Mouse (Mus musculus) naive thymus-derived CD4-positive, alpha-beta T cell, adult 2 months (primary cell): ENCODE measurements around the gene Glt1d1.

ENCODE experiments used
- DNase-seq: peaks from one replicate; pipeline ENCODE4 v3.0.0-alpha.2; 2011; ENCODE audit warnings: low read depth

The Glt1d1 gene

GRCm38 (mm10) chr5:127632167-127633145 is at the start of gene Glt1d1, which contains the start of gene Slc15a4:
TSS of gene Glt1d1 (plus strand) at chr5:127632262.
TSS of gene Slc15a4 (minus strand) at chr5:127632897.
- no peak for DNase-seq

GRCm38 (mm10) chr5:127583658-127584057 is 48.4 kb upstream of the Glt1d1 start:
- DNase-seq = no peak

- no peak for DNase-seq
Measured at GRCm38 (mm10) chr5:127587854-127588253, 44.2 kb upstream of the Glt1d1 start.

GRCm38 (mm10) chr5:127592406-127592805 is 39.7 kb upstream of the Glt1d1 start:
- DNase-seq = no peak

- DNase-seq = no peak
Measured at GRCm38 (mm10) chr5:127592854-127593253, 39.2 kb upstream of the Glt1d1 start.

- no peak for DNase-seq
Measured at GRCm38 (mm10) chr5:127595676-127596075, 36.4 kb upstream of the Glt1d1 start.

GRCm38 (mm10) chr5:127596862-127597261 is 35.2 kb upstream of the Glt1d1 start:
- DNase-seq = no peak

GRCm38 (mm10) chr5:127602996-127603395 is 29.1 kb upstream of the Glt1d1 start:
- no peak for DNase-seq

- DNase-seq = no peak
Measured at GRCm38 (mm10) chr5:127607507-127607906, 24.6 kb upstream of the Glt1d1 start.

- no peak for DNase-seq
Measured at GRCm38 (mm10) chr5:127609191-127609714, 22.8 kb upstream of the Glt1d1 start.

- DNase-seq = no peak
Measured at GRCm38 (mm10) chr5:127610787-127611509, 21.1 kb upstream of the Glt1d1 start.

- no peak for DNase-seq
Measured at GRCm38 (mm10) chr5:127611881-127612280, 20.2 kb upstream of the Glt1d1 start.

- no peak for DNase-seq
Measured at GRCm38 (mm10) chr5:127612397-127612796, 19.7 kb upstream of the Glt1d1 start.

- DNase-seq = no peak
Measured at GRCm38 (mm10) chr5:127615459-127615858, 16.6 kb upstream of the Glt1d1 start.

- DNase-seq = no peak
Measured at GRCm38 (mm10) chr5:127616151-127616550, 15.9 kb upstream of the Glt1d1 start.

- peak; percentile 93 for DNase-seq
Measured at GRCm38 (mm10) chr5:127616884-127617635, 15.0 kb upstream of the Glt1d1 start.

- DNase-seq = no peak
Measured at GRCm38 (mm10) chr5:127618834-127619233, 13.2 kb upstream of the Glt1d1 start.

- DNase-seq = no peak
Measured at GRCm38 (mm10) chr5:127620371-127620770, 11.7 kb upstream of the Glt1d1 start.

GRCm38 (mm10) chr5:127621108-127621507 is 11.0 kb upstream of the Glt1d1 start:
- DNase-seq = no peak

GRCm38 (mm10) chr5:127624427-127625213 is 7.4 kb upstream of the Glt1d1 start:
- no peak for DNase-seq

- no peak for DNase-seq
Measured at GRCm38 (mm10) chr5:127627242-127627641, 4.8 kb upstream of the Glt1d1 start.
